Comparison of ENCODE assay signal across 7 mouse cellular contexts in the genomic region with DNA sequence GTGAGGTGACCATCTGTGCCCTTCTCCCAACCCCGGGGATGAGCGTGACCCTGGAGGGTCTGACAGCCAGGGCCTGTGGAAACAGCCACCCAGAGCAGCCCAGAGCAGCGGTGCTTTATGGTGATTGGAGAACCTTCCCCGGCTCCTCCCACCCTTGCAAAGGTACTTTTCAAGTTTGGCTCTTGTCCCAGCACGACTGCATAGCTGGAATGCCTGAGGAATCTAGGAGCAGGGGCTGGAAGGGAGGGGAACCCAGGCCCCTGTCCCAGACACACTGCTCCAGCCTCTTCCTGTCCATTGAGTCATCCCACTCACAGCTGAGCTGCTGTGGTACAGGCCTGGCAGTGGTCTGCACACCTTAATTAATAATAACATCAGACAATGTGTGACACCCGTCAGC. TPM values are rescaled to one million over a fixed set of nuclear protein-coding genes. Genes with fewer than 3 reads are reported as not detected.
DNase-seq lines count a peak whose midpoint lies in the region; ATAC-seq and TF ChIP-seq lines count a peak whose summit lies in the region.

No protein-coding gene starts in this region.

- no peak overlapping the region for H3K4me3 ChIP-seq in embryonic facial prominence, embryonic 13.5 days
- no peak overlapping the region for H3K4me3 ChIP-seq in hindbrain, postnatal 0 days (ENCODE audit: low read length)
- H3K4me3 ChIP-seq in liver, embryonic 15.5 days (replicated peaks) = no peak overlapping the region
- H3K4me3 ChIP-seq in small intestine, adult 2 months (ENCODE audit: low read depth, low read length) = no peak overlapping the region

- H3K9me3 ChIP-seq in embryonic facial prominence, embryonic 13.5 days = no peaks in the 10 kb centered on the region
- no peaks in the 10 kb centered on the region for H3K9me3 ChIP-seq in hindbrain, postnatal 0 days (ENCODE audit: low read length)
- H3K9me3 ChIP-seq in liver, embryonic 15.5 days (replicated peaks) = no peaks in the 10 kb centered on the region

- peaks cover 67% of the 10 kb centered on the region for H3K36me3 ChIP-seq in embryonic facial prominence, embryonic 13.5 days
- H3K36me3 ChIP-seq in hindbrain, postnatal 0 days (ENCODE audit: insufficient read depth, low read length) = peaks cover 37% of the 10 kb centered on the region; the same call in 1 of the 2 replicates
- H3K36me3 ChIP-seq in liver, embryonic 15.5 days (replicated peaks) = peaks cover 43% of the 10 kb centered on the region; the same call in 1 of the 2 replicates
- H3K36me3 ChIP-seq in small intestine, adult 2 months (ENCODE audit: control insufficient read depth, insufficient read depth, low read length) = peaks cover 25% of the 10 kb centered on the region

- ATAC-seq in embryonic facial prominence, embryonic 13.5 days (ENCODE audit: insufficient number of reproducible peaks, insufficient read depth, low FRiP score, low TSS enrichment, low read depth) = peak; percentile 78
- no peak for ATAC-seq in hindbrain, postnatal 0 days
- peak; percentile 44; the same call in 1 of the 2 replicates for ATAC-seq in liver, embryonic 15.5 days (ENCODE audit: insufficient read depth)
- no peak for ATAC-seq in erythroid progenitor cell, adult 5-6 weeks (replicated peaks; ENCODE audit: low FRiP score, poor library complexity, severe bottlenecking)

- peak overlapping the region; percentile 91 for H3K27ac ChIP-seq in embryonic facial prominence, embryonic 13.5 days
- H3K27ac ChIP-seq in hindbrain, postnatal 0 days = peak overlapping the region; percentile 15; the same call in 1 of the 2 replicates
- H3K27ac ChIP-seq in liver, embryonic 15.5 days (replicated peaks) = no peak overlapping the region
- H3K27ac ChIP-seq in small intestine, adult 2 months (ENCODE audit: insufficient read depth, low read depth, low read length) = peak overlapping the region; percentile 21; the same call in 1 of the 2 replicates

- peaks cover 22% of the 10 kb centered on the region for H3K4me1 ChIP-seq in embryonic facial prominence, embryonic 13.5 days
- no peaks in the 10 kb centered on the region for H3K4me1 ChIP-seq in hindbrain, postnatal 0 days (ENCODE audit: insufficient read depth, low read length)
- H3K4me1 ChIP-seq in liver, embryonic 15.5 days (replicated peaks) = 0 out of 2 replicates have a peak, but pooled peaks cover 6% of the 10 kb centered on the region
- no peaks in the 10 kb centered on the region for H3K4me1 ChIP-seq in small intestine, adult 2 months (ENCODE audit: control insufficient read depth, insufficient read depth, insufficient read length, low read length)

- H3K27me3 ChIP-seq in embryonic facial prominence, embryonic 13.5 days = no peaks in the 10 kb centered on the region
- H3K27me3 ChIP-seq in hindbrain, postnatal 0 days (ENCODE audit: insufficient read depth, low read length) = no peaks in the 10 kb centered on the region
- no peaks in the 10 kb centered on the region for H3K27me3 ChIP-seq in liver, embryonic 15.5 days
- H3K27me3 ChIP-seq in small intestine, adult 2 months (ENCODE audit: control insufficient read depth, insufficient read depth, low read length) = no peaks in the 10 kb centered on the region

- 7% methylated on average over 6 of the region's 6 CpGs for WGBS in embryonic facial prominence, embryonic 13.5 days
- WGBS in hindbrain, postnatal 0 days = 26% methylated on average over 6 of the region's 6 CpGs
- WGBS in liver, embryonic 15.5 days (ENCODE audit: insufficient replicate concordance) = 64% methylated on average over 6 of the region's 6 CpGs
- WGBS in small intestine, adult 2 months = 52% methylated on average over 6 of the region's 6 CpGs

- peak overlapping the region; percentile 11; the same call in 1 of the 2 replicates for H3K9ac ChIP-seq in embryonic facial prominence, embryonic 13.5 days
- no peak overlapping the region for H3K9ac ChIP-seq in hindbrain, postnatal 0 days (replicated peaks; ENCODE audit: low read length)
- H3K9ac ChIP-seq in liver, embryonic 15.5 days = no peak overlapping the region

- peak; percentile 98 for DNase-seq in R1 (ENCODE audit: low read depth, low spot score)
- no peak for DNase-seq in hindbrain, postnatal 0 days (ENCODE audit: low spot score)
- no peak for DNase-seq in right cerebral cortex, postnatal 36 days (ENCODE audit: low spot score in 2 of 2)

- TF ChIP-seq POLR2A in small intestine, adult 2 months (IDR thresholded peaks at IDR 0.05; ENCODE audit: low read depth, low read length) = no peak

- no peak for TF ChIP-seq CTCF in hindbrain, postnatal 0 days (IDR thresholded peaks at IDR 0.05; ENCODE audit: low read depth)
- TF ChIP-seq CTCF in small intestine, adult 2 months (IDR thresholded peaks at IDR 0.05; ENCODE audit: extremely low read depth, insufficient read length, insufficient replicate concordance, low read depth, low read length) = no peak

- peak overlapping the region; percentile 21; the same call in 1 of the 2 replicates for H3K4me2 ChIP-seq in embryonic facial prominence, embryonic 13.5 days
- no peak overlapping the region for H3K4me2 ChIP-seq in hindbrain, postnatal 0 days (ENCODE audit: low read depth, low read length)
- H3K4me2 ChIP-seq in liver, embryonic 15.5 days = no peak overlapping the region

RNA-seq across cellular contexts. Expression of a gene that starts 34.8 kb away (rescaled TPM):
- polyA plus RNA-seq in embryonic facial prominence, embryonic 13.5 days (2015; fragmentation: Nextera tagmentation; extraction: Ambion mirVana) = not detected in 2 replicates
- 2.6 TPM in 1 of 2 replicates, not detected in the other for total RNA-seq in hindbrain, postnatal 0 days (2014; rRNA removed)
- polyA plus RNA-seq in hindbrain, postnatal 0 days (2015; fragmentation: Nextera tagmentation; extraction: Ambion mirVana) = 0.33 and 0.56 TPM in 2 replicates
- polyA plus RNA-seq in liver, embryonic 15.5 days (2015; fragmentation: Nextera tagmentation; extraction: Ambion mirVana) = 0.41 and 0.44 TPM in 2 replicates
- polyA plus RNA-seq in small intestine, adult 2 months (2012; rRNA removed) = 0.81 and 4.0 TPM in 2 replicates
- not detected in 2 replicates for total RNA-seq in erythroid progenitor cell, adult 5-6 weeks (2015; ENCODE audit: low replicate concordance)
- total RNA-seq in erythroid progenitor cell, adult 5-6 weeks (2017; ENCODE audit: low replicate concordance) = not detected in 2 replicates

RNA-seq across cellular contexts. Expression of a gene that starts 42.4 kb away (rescaled TPM):
- 0.81 TPM in 1 of 2 replicates, not detected in the other for polyA plus RNA-seq in embryonic facial prominence, embryonic 13.5 days (2015; fragmentation: Nextera tagmentation; extraction: Ambion mirVana)
- not detected in 2 replicates for total RNA-seq in hindbrain, postnatal 0 days (2014; rRNA removed)
- 0.48 and 0.59 TPM in 2 replicates for polyA plus RNA-seq in hindbrain, postnatal 0 days (2015; fragmentation: Nextera tagmentation; extraction: Ambion mirVana)
- not detected in 2 replicates for polyA plus RNA-seq in liver, embryonic 15.5 days (2015; fragmentation: Nextera tagmentation; extraction: Ambion mirVana)
- not detected in 2 replicates for polyA plus RNA-seq in small intestine, adult 2 months (2012; rRNA removed)
- not detected in 2 replicates for total RNA-seq in erythroid progenitor cell, adult 5-6 weeks (2015; ENCODE audit: low replicate concordance)
- total RNA-seq in erythroid progenitor cell, adult 5-6 weeks (2017; ENCODE audit: low replicate concordance) = not detected in 2 replicates

Comparison
In these comparisons a context has a peak if more than half of its experiments do, and no peak if none do; other contexts are left out.
1. ATAC-seq: peak in embryonic facial prominence, embryonic 13.5 days (single experiment) and liver, embryonic 15.5 days (single experiment); none in hindbrain, postnatal 0 days (single experiment) and erythroid progenitor cell, adult 5-6 weeks (single experiment).